Mouse (Mus musculus) gastrocnemius, adult 18-20 months (tissue): ENCODE measurements around the gene Mroh3. TPM values are rescaled to one million over a fixed set of nuclear protein-coding genes. Genes with fewer than 3 reads are reported as not detected.

ENCODE experiments used
- DNase-seq: peaks from one replicate; pipeline ENCODE4 v3.0.0; 2021; ENCODE audit warnings: low spot score
- total RNA-seq, 2 experiments: library from RNA; stranded (reverse); gene quantifications; 2 replicates each; pipeline ENCODE4 v1.2.3; 2021

Mroh3 gene
- total RNA-seq, 2 experiments from 2014 or later: not detected

DNA sequence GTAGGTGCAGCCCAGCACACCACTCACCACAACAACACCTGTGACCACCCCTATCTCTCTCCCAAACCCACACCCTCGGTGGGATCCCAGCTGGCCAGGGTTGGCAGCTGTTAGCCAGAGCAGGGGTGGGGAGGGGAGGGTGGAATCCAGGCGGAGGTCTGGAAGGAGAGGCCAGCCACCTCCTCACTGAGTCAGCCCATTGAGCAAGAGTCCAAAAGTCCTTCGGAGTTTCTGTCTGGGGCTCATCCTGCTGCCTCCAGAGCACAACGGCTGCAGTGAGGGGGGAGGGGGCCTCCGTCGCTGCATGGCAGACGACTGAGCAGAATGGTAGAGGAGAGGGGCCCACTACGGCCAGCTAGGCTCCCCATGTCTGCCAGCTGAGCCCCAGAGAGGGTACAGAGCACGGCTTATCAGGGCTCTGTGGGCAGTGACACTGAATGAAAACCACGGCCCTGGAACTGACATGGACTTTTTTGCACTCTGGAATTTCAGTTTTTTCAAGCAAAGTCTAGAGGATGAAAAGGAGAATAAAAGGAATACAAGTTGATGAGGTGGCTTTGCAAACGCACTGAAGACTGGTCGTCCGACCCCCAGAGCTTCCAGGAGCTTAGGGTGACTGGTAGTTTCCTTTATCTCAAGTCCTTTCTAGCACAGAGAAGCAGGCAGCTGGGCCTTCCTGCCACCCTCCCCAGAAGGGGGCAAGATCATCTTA, 15.9 kb upstream of the Mroh3 start:
- no peak for DNase-seq

DNA sequence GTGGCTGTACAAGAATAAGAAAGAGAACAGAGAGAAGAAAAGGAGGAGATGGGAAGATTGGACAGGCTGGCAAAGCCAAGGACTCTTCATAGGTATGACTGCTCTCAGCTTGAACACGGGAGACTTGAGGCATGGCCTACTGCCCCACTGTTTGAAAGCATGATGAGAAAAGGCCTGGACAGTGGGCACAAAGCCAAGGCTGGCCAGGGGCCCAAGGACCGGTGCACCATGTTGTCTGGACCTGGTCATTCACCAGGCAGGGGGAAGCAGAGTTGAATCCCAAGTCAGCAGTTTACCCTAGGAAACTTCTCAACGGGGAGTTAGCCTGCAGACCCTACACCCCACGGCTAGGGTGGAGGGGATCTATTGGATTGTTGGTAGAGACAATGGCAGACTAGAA, 15.2 kb upstream of the Mroh3 start:
- DNase-seq: no peak

DNA sequence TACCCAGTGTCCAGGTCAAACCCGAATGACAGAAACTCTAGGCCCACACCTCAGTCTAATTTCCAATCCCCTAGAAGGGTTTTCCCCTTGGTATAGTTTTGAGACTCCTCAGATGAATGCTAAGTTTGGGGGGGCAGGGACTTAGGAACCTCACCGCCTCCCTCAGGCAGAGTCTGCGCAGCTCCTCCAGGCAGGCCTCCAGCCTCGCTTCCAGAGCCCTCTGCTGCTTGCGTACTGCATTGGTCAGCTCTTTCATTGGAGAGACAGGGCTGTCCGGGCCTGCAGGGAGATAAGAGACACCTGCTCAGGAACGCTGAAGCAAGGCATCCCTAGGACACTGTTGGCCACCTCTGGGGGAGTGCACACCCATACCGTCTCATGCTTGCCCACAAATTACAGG, 14.0 kb upstream of the Mroh3 start:
- no peak for DNase-seq

DNA sequence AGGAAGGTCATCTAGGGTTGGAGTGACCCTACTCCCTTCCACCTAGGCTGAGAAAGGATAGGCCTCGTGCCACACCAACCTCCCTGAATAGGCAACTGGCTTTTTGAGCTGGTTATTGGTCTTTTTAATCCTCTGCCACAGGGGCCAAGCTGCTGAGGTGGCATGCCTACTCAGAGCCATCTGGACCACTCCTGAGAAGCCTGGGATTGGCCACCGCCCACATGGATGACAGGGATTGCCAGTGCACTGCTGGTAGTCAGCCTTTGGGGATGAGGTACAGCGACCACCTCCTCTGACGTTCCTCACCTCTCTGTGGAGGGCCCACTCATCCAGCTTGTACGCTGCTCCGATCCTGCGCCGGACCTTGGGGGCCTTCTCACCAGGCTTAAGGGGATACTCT, 13.2 kb upstream of the Mroh3 start:
- no peak for DNase-seq

DNA sequence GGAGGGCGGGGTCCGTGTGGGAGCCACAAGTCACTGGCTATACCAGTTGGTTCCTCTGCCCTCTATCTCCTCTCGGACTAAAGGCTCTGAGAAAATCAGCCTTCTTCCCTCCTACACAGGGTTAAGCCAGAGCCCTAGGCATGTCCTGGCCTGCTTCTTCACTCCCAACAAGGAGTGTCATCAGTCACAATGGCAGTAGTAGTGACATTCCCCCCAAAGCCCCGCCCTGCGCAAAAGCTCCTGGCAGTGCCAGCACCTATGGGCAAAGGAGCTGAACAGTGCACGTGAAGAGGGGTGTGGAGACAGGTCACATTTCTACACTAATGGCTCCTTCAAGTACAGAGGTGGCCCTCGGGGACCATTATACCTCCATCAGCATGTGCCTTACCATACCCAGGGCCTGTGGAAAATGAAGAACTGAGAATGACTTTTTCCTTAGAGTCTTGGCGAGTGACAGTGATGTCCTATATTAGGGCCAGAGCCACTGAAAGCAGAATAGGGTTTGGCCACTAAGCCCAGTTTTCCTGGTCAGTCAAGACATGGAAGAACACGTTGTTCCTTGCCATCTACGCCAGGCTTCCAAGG, 11.2 kb upstream of the Mroh3 start:
- DNase-seq: no peak

DNA sequence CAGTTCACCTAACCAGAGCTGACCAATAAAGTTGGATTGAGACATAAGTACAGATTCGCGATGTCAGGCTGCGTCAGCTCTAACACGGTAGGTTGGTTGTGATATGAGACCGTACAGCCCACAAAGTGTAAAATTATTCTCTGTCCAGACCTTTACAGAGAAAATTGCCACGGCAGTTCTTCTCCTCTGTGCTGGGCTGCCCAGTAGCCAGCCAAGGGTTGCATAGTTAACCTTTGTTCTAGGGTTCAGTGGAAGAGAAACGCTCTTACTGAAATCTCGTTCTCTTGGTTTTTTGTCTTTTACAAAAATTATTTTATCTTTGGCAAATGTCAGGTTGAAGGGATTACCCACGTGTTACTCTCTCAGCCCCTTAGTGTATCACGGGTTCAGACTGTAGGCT, 9.8 kb upstream of the Mroh3 start:
- DNase-seq: no peak

DNA sequence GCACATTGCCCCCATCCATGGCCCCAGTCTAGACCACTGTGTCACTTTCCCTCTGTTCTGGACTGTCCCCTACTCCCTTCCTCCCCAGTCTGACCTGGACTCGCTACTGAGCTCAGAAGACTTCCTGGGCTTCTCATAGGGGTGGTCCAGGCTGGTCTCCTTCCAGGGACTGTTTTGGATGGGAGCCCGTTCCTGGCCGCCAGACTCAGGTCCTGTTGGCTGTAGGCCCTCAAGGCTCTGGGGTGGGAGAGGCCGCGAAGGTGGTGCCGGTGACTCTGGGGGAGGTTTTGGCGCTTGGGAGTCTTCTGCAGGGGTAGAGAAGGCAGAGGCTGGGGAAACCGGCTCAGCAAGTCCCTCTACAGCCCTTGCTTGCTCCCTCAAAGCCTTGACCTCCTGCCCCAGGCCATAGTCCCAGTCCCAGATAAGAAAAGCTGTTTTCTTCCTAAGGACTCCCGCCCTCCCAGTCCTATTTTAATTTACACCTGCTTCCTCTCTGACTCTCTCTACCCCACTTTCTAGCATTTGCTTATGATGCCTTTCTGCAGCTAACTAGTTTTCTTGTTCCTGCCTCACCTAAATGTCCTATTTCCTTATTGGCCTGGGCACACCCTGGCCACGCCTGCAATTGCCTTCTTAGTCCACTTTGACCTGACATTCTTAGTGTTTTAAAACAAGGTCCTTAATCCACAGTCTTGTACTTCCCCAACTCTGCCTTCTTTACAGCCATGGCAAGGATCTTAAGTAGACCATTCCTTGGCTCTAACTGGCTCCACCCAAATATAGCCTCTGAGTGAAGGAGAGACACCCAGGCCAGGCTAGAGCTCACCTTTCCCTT, 7.6 kb upstream of the Mroh3 start:
- DNase-seq: no peak

DNA sequence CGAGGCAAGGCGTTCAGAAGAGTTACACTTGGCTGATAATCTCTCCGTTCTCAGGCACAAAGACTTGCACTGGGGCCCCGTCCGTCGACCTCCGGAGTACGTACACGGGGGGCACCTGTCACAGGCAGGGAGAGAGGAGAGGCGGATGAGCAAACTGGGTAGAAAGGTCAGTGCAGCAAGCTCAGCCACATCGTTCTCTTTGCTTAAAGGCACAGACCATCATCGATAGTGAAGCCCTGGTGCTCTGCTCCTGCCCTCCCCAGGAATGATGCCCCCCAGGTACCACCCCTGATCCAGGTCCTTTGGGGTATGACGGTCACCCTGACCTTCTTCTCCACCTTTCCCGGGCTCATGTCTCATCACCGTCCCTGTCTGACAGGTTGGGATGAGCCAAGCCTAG, 1.7 kb upstream of the Mroh3 start:
- no peak for DNase-seq

DNA sequence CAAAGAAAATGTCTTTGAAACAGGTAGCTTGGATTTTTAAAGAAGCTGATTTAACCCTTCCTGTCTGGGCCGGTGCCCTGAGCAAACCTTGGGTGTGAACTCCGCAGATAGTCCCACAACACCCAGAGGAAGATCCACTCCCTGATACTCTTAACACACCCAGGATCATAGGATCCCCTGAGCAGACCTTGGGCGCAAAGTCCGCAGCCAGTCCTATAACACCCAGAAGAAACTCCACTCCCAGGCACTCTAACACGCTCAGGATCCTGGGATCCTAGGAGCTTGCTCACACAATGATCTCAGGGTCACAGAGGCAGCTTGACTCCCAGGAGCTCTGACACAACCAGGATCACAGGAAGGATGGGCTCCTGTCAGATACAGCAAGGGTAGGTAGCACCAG, 22.6 kb downstream of the Mroh3 start:
- DNase-seq: no peak

DNA sequence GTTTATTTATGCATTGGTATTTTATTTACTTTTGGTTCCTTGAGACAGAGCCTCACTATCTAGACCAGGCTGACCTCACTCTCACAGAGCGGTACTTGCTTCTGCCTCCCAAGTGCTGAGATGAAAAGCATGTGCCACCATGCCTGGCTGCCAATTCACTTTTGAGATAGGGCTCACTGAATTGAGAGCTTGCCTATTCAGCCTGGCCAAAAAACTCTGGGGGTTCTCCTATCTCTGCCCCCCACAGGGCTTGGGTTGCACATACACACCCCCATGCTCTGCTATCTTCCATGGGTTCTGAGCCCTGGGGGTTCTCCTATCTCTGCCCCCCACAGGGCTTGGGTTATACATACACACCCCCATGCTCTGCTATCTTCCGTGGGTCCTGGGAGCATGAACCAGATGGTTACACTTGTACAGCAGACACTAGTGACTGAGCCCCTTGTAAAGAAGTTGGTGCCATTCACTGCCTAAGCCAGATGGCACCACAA, 33.1 kb downstream of the Mroh3 start:
- DNase-seq: no peak

DNA sequence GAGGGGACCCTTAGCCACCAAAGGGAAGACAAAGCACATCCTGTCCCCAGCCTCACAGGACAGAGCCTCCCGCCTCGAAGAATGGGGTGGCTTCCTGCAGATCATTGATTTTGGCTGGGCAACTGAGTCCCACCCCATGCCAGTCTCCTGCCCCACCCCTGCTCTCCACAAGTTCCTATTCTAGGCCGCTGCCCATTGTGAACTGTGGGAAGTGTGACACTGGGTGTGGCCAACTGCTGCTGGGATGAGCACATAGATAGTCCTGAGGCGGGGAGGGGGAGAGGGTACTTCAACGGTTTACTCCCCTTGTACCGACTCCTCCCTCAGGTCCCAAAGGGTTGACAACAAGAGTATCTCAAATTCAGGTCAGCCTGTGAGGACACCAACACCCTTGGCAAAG, 33.9 kb downstream of the Mroh3 start:
- no peak for DNase-seq

DNA sequence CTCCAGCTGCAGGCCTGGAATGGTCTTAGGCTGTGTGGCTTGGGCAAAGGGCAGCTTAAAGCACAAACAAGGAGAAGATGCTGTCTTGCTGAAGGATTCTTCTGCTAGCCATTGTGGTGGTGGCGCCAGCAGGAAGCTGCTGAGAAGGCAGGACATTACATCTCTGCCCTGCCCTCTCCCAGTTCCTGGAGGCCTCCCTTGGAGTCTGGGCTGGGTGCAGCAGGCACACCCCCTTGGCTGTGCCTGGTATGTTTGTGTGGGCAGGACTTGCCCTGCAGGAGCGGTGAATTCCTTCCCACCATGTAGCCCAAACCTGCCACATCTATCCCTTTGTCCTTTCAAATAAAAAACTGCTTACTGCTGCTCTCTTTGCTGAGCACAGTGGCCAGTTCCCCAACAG, 35.5 kb downstream of the Mroh3 start:
- DNase-seq: no peak

DNA sequence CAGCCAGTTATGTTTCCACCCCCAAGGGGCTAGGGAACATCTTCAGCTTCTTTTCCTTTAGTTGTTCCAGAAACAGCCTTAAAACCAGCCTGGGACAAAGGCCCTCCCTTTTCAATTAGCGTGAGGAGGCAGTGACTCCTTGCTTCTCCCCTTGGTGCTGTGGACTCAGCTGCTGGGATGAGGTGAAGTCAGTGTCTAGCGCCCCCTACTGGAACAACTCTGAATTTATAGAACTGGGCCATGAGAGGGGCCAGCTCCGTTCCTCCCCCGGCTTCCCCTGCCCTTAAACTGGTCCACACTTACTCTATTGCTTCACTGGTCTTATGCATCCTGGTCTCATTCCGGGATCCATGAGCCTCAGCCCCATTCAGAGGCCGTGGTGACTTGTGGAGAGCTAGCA, 37.4 kb downstream of the Mroh3 start:
- peak; percentile 62 for DNase-seq

DNA sequence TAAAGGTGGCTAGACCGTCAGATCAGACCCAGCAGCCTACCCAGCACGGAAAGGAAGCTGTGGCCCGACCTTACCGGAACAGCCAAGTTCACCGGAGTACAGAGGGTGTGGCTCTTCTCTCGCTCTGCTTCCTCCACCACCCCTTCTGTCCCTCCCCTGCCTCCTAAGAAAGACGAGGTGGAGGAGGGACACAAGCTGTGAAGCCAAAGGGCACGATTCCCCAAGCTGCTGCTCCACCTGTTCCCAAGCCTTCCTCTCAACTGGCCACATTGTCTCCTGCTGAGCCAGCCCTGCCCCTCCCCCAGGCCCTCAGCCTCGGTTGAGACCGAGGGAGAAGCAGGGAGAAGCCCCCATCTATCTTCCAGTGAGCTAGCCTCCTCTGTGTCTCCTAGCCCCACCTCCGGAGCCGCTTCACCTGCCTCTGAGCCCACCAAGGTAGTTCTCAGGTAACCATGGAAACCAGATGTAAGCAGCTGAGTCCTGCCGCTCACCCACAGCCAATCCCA, 38.5 kb downstream of the Mroh3 start:
- DNase-seq: no peak

DNA sequence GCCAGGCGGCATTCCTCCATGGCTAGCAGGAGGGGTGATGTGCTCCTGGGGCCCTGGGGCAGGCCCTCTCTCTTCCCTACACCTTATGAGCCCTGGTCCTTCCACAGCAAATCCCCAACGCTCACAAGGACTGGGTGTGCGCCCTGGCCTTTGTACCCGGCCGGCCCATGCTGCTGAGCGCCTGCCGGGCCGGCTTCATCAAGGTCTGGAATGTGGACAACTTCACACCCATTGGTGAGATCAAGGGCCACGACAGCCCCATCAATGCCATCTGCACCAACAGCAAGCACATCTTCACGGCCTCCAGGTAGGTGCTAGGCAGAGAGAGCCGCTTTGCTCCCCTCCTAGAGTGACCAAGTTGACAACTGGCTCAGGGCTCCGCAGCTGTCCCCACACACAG, 39.9 kb downstream of the Mroh3 start:
- no peak for DNase-seq

DNA sequence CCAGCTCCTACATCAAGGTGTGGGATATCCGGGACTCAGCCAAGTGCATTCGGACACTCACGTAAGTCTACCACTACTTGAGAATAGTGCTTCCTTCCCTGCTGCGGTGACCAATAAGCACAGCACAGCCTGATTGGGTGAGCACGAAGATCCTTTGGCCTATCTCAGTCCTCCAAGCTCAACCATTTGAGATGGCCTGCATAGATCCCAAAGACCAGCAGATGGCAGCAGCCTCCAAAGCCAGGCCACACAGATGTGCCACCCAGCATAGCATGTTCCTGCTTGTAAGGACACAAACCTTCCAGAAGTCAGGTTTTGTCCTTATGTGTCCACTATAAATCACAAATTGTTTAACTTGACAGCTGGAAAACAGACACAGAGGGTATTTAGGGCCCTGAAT, 42.5 kb downstream of the Mroh3 start:
- peak; percentile 70 for DNase-seq

DNA sequence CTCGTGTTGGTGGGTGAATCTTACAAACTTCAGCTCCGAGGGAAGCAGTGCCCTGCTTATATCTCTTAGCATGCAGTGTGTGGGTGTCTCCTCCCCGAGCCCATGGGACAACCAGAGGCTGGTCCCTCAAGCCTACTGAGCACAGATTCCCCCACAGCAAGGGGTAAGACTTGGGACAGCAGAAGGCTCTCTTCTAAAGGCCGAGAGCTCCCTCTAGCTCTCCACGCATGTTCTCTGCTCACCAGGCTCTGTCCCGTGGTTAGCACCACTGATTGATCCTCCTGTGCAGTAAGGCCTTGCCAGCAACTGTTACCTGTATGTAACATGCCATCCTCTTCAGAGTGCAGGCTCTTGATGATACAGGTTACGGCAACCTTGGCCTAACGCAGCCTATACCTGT, 45.0 kb downstream of the Mroh3 start:
- DNase-seq: no peak

DNA sequence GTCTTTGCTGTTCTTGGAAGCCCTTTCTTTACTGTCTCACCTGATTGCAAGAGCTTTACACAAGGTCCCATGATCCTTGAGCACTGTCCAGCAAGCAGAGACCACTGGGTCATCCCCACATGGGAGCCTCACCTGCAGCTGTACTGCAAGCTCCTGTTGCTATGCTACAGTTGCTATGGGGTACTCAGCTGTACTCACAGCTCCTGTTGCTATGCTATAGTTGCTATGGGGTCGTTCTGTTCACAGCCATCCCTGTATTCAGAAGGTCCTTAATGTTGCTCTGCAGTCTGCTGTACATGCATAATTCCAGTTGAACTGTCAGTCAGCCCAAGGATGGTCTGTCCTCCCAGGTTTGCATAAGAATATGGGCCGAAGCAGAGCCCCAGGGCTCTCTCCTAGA, 47.2 kb downstream of the Mroh3 start:
- DNase-seq: no peak

DNA sequence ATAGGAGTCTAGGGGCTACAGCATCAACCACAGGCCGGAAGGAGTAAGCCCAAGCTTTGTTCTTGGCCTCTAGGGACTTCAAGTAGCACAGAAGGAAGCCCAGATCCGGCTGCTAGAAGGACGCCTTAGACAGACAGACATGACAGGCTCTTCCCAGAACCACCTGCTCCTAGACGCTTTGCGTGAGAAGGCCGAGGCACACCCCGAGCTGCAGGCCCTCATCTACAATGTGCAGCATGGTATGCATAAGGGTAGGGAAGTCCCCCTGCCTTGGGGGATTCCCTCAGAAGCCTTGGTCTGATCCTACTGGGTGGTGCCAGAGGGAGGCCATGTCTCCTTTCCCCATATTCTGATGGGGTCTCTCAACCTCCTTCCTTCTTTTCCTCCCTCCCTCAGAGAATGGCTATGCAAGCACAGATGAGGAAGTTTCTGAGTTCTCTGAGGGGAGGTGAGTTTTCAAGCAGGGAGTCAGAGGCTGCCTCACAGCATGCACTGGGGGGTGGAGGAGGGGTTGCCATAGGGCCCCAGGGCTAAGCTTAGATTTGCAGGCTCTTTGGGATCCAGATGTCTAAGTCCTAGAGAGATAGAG, 51.2 kb downstream of the Mroh3 start:
- DNase-seq: no peak

DNA sequence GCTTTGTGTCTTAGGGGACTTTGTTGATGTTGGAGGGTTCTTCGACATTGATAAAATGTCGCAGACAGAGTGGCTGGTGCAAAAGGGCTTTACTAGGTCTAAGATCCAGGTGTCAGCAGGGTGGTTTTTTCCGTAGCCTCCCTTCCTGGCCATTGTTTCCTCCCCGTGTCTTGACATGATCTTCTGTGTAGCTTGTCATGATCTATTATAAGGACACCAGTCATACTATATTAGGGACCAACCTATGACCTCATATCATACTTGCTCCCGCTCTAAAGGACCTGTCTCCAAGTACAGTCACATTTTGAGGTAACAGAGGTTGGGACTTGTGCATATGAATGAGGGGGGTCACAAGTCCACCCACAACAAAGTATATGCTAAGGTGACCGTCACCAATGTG, 51.7 kb downstream of the Mroh3 start:
- no peak for DNase-seq

DNA sequence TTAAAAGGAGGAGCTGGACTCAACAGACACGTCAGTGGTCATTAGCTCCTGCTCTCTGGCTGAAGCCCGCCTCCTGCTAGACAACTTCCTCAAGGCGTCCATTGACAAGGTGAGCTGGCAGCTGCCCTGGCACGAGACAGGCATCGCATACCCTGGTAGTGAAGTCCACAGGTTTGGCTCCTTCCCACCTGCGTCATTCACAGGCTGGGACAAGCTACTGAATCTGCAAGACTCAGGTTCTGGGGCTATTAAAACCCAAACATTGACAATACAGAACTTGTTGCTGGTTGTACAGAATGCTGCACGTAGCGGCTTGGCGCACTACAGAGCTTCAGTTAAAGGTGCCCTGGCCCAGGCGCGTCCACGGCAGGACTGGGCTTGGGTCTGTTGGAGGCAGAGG, 52.3 kb downstream of the Mroh3 start:
- no peak for DNase-seq

DNA sequence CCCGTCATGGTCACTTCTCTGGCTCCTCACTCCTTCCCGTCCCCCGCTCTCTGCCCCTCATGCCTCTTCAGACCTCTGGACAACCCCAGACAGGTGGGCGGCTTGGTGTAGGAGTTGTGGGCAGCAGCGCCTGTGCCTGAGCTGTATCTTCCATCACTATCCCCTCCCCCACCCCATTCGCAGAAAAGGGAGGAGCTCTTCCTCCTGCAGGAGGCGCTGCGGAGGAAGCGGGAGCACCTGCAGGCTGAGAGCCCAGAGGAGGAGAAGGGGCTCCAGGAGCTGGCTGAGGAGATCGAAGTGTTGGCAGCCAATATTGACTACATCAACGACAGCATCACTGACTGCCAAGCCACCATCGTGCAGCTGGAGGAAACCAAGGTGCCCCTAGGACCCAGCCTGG, 52.8 kb downstream of the Mroh3 start:
- no peak for DNase-seq
